Mouse (Mus musculus) megakaryocyte-erythroid progenitor cell, adult 5-6 weeks (primary cell): ENCODE results near the gene Gm8362. TPM values are rescaled to one million over a fixed set of nuclear protein-coding genes. Genes with fewer than 3 reads are reported as not detected.
"Not testable (repeated sequence)": the region's sequence is repeated elsewhere in the genome, so short reads cannot be mapped to it uniquely, and the experiment has no call there.

Experiments used
- ATAC-seq: replicated peaks from 2 replicates; pipeline ENCODE4 v1.8.0; 2016; ENCODE audit warnings: mild to moderate bottlenecking, inconsistent platforms; ENCODE audit not compliant: severe bottlenecking, poor library complexity, low FRiP score, low TSS enrichment
- total RNA-seq, 2 experiments: library from RNA; stranded (forward) in 1 of 2; stranded (reverse) in 1 of 2; fragments of 200-1000, 215-1000 nt in 1 of 2; fragments of >200 nt in 1 of 2; fragmentation: Nextera tagmentation in 1 of 2; gene quantifications; 2 replicates each; pipeline ENCODE4 v1.2.3; 2014 to 2017

Gm8362 gene
- total RNA-seq (2014; fragmentation: Nextera tagmentation) (not detected in 2 replicates), total RNA-seq (2017) (not detected in 2 replicates)

GRCm38 (mm10) chr14:6774311-6774710 lies at the start of gene Gm8362:
Gene Gm8362 (minus strand): TSS chr14:6774411.
- not testable (repeated sequence) for ATAC-seq

- ATAC-seq: not testable (repeated sequence)
These were observed 49.1 kb upstream of the Gm8362 start for GRCm38 (mm10) chr14:6823297-6823696.

- not testable (repeated sequence) for ATAC-seq
These were observed 17.0 kb downstream of the Gm8362 start for GRCm38 (mm10) chr14:6757231-6757536.

- ATAC-seq: not testable (repeated sequence)
These were observed 17.6 kb downstream of the Gm8362 start for GRCm38 (mm10) chr14:6756384-6757230.

- ATAC-seq: not testable (repeated sequence)
These were observed 32.0 kb downstream of the Gm8362 start, which contains the start of gene Gm3636 for GRCm38 (mm10) chr14:6742232-6742631. Gene Gm3636 (minus strand): TSS chr14:6742332.

GRCm38 (mm10) chr14:6720151-6720550 lies 54.1 kb downstream of the Gm8362 start, which contains the start of gene Gm8050:
Gene Gm8050 (minus strand): TSS chr14:6720251.
- ATAC-seq: not testable (repeated sequence)

Other genes starting within 250 kb of the Gm8362 start
- not detected in 2 replicates for gene Gm8356, start 237.1 kb downstream of the Gm8362 start, total RNA-seq (2014; fragmentation: Nextera tagmentation)
- gene Gm8356, start 237.1 kb downstream of the Gm8362 start, total RNA-seq (2017): not detected in 2 replicates
- gene Gm3629, start 183.8 kb downstream of the Gm8362 start, total RNA-seq (2014; fragmentation: Nextera tagmentation): not detected in 2 replicates
- not detected in 2 replicates for gene Gm3629, start 183.8 kb downstream of the Gm8362 start, total RNA-seq (2017)
- not detected in 2 replicates for gene Gm3460, start 152.0 kb downstream of the Gm8362 start, total RNA-seq (2014; fragmentation: Nextera tagmentation)
- not detected in 2 replicates for gene Gm3460, start 152.0 kb downstream of the Gm8362 start, total RNA-seq (2017)
- gene Gm10251, start 90.2 kb downstream of the Gm8362 start, total RNA-seq (2014; fragmentation: Nextera tagmentation): not detected in 2 replicates
- not detected in 2 replicates for gene Gm10251, start 90.2 kb downstream of the Gm8362 start, total RNA-seq (2017)
- gene Gm8050, start 54.2 kb downstream of the Gm8362 start, total RNA-seq (2014; fragmentation: Nextera tagmentation): not detected in 2 replicates
- gene Gm8050, start 54.2 kb downstream of the Gm8362 start, total RNA-seq (2017): not detected in 2 replicates
- not detected in 2 replicates for gene Gm3636, start 32.1 kb downstream of the Gm8362 start, total RNA-seq (2014; fragmentation: Nextera tagmentation)
- gene Gm3636, start 32.1 kb downstream of the Gm8362 start, total RNA-seq (2017): 1.9 TPM in 1 of 2 replicates, not detected in the other
- gene Gm3642, start 65.9 kb upstream of the Gm8362 start, total RNA-seq (2014; fragmentation: Nextera tagmentation): not detected in 2 replicates
- not detected in 2 replicates for gene Gm3642, start 65.9 kb upstream of the Gm8362 start, total RNA-seq (2017)
- not detected in 2 replicates for gene Gm3667, start 115.6 kb upstream of the Gm8362 start, total RNA-seq (2014; fragmentation: Nextera tagmentation)
- not detected in 2 replicates for gene Gm3667, start 115.6 kb upstream of the Gm8362 start, total RNA-seq (2017)
- gene Gm6356, start 199.4 kb upstream of the Gm8362 start, total RNA-seq (2014; fragmentation: Nextera tagmentation): not detected in 2 replicates
- gene Gm6356, start 199.4 kb upstream of the Gm8362 start, total RNA-seq (2017): not detected in 2 replicates